Comparison of ENCODE assay signal across 8 mouse cellular contexts in genomic region chr16:20701729-20702521, GRCm38 (mm10). TPM values are rescaled to one million over a fixed set of nuclear protein-coding genes. Genes with fewer than 3 reads are reported as not detected.
DNase-seq lines count a peak whose midpoint lies in the region; ATAC-seq lines count a peak whose summit lies in the region.

No protein-coding gene starts in this region.

- H3K9me3 ChIP-seq in heart, embryonic 14.5 days (ENCODE audit: control insufficient read depth, low read length), result no peaks in the 10 kb centered on the region
- no peaks in the 10 kb centered on the region for H3K9me3 ChIP-seq in hindbrain, embryonic 13.5 days
- no peaks in the 10 kb centered on the region for H3K9me3 ChIP-seq in midbrain, embryonic 16.5 days (replicated peaks; ENCODE audit: control insufficient read depth, low read length, poor library complexity, severe bottlenecking)

- H3K4me1 ChIP-seq in heart, embryonic 14.5 days (ENCODE audit: control insufficient read depth in 2 of 2, insufficient read depth in 2 of 2, low read length in 2 of 2), result peaks cover 13 to 16% of the 10 kb centered on the region in 2 experiments
- peaks cover 27% of the 10 kb centered on the region for H3K4me1 ChIP-seq in hindbrain, embryonic 13.5 days (replicated peaks)
- H3K4me1 ChIP-seq in midbrain, embryonic 16.5 days (ENCODE audit: control insufficient read depth, insufficient read depth, low read length), result peaks cover 11% of the 10 kb centered on the region

- H3K9ac ChIP-seq in heart, embryonic 14.5 days (ENCODE audit: low read length), result peak overlapping the region; percentile 59
- peak overlapping the region; percentile 60 for H3K9ac ChIP-seq in hindbrain, embryonic 13.5 days
- peak overlapping the region; percentile 42 for H3K9ac ChIP-seq in midbrain, embryonic 16.5 days (ENCODE audit: low read depth, low read length)

- peak overlapping the region; percentile 6; the same call in 1 of the 2 replicates for H3K4me2 ChIP-seq in heart, embryonic 14.5 days (ENCODE audit: low read length)
- H3K4me2 ChIP-seq in hindbrain, embryonic 13.5 days, result 0 out of 2 replicates have a peak overlapping the region, but pooled peaks have one; percentile 25
- H3K4me2 ChIP-seq in midbrain, embryonic 16.5 days (ENCODE audit: low read length), result no peak overlapping the region

- H3K27me3 ChIP-seq in heart, embryonic 14.5 days (ENCODE audit: control insufficient read depth, insufficient read depth, low read length), result no peaks in the 10 kb centered on the region
- H3K27me3 ChIP-seq in hindbrain, embryonic 13.5 days, result no peaks in the 10 kb centered on the region
- no peaks in the 10 kb centered on the region for H3K27me3 ChIP-seq in midbrain, embryonic 16.5 days (ENCODE audit: control insufficient read depth, insufficient read depth, low read depth, low read length)

- intact Hi-C loops in heart, postnatal 25 days (cut with DNase I), result loop anchor here (2.0 kb wide), 1 partner anchor 15 kb away; the partner anchor contains the start of genes Clcn2 and Polr2h

- peak overlapping the region; percentile 2 to 16; a peak in 1 of 4 replicates for H3K27ac ChIP-seq in heart, embryonic 14.5 days (replicated peaks in 1 of 2; ENCODE audit: control insufficient read depth in 1 of 2, insufficient read depth in 1 of 2, low read depth in 2 of 2, low read length in 2 of 2)
- H3K27ac ChIP-seq in hindbrain, embryonic 13.5 days, result peak overlapping the region; percentile 77
- H3K27ac ChIP-seq in midbrain, embryonic 16.5 days (ENCODE audit: low read length), result peak overlapping the region; percentile 34

- H3K36me3 ChIP-seq in heart, embryonic 14.5 days (ENCODE audit: control insufficient read depth, insufficient read depth, low read length), result peaks cover 20% of the 10 kb centered on the region
- H3K36me3 ChIP-seq in hindbrain, embryonic 13.5 days, result peaks cover 71% of the 10 kb centered on the region
- H3K36me3 ChIP-seq in midbrain, embryonic 16.5 days (ENCODE audit: control insufficient read depth, insufficient read depth, low read length), result peaks cover 11% of the 10 kb centered on the region

- DNase-seq in heart, postnatal 25 days (ENCODE audit: low spot score), result no peak
- DNase-seq in ovary, adult 18-20 months (ENCODE audit: low spot score), result no peak
- no peak for DNase-seq in urinary bladder, postnatal 14 days (ENCODE audit: low spot score)
- DNase-seq in frontal cortex, postnatal 14 days (ENCODE audit: low spot score in 2 of 2), result no peak

- 49% methylated on average over 12 of the region's 12 CpGs for WGBS in heart, embryonic 14.5 days
- 8% methylated on average over 12 of the region's 12 CpGs for WGBS in hindbrain, embryonic 13.5 days
- 9% methylated on average over 10 of the region's 12 CpGs for WGBS in midbrain, embryonic 16.5 days

- ATAC-seq in heart, embryonic 14.5 days (ENCODE audit: insufficient number of reproducible peaks, insufficient read depth, low FRiP score, low read depth), result no peak
- 0 out of 2 replicates have a peak, but pooled peaks have one; percentile 13 for ATAC-seq in common myeloid progenitor, adult 5-6 weeks (replicated peaks; ENCODE audit: low read depth, poor library complexity, severe bottlenecking)
- ATAC-seq in hindbrain, embryonic 13.5 days (ENCODE audit: low FRiP score), result peak; percentile 30; the same call in 1 of the 2 replicates
- ATAC-seq in midbrain, embryonic 16.5 days, result peak; percentile 26; the same call in 1 of the 2 replicates

- no peak overlapping the region for H3K4me3 ChIP-seq in heart, embryonic 14.5 days (ENCODE audit: control insufficient read depth in 1 of 2, insufficient read depth in 1 of 2, low read depth in 1 of 2, low read length in 2 of 2)
- H3K4me3 ChIP-seq in hindbrain, embryonic 13.5 days, result no peak overlapping the region
- H3K4me3 ChIP-seq in midbrain, embryonic 16.5 days (ENCODE audit: low read depth, low read length), result no peak overlapping the region

RNA-seq across cellular contexts. Expression of gene Fam131a, which starts 8.9 kb away (rescaled TPM):
- 7.1 and 7.2 TPM in 2 replicates for polyA plus RNA-seq in heart, embryonic 14.5 days (2014; fragmentation: Nextera tagmentation; extraction: Ambion mirVana)
- total RNA-seq in heart, postnatal 25 days (2021), result 10 to 100 TPM; 28.3 to 31.4 TPM
- total RNA-seq in common myeloid progenitor, adult 5-6 weeks (2017), result not detected in 2 replicates
- 32.7 and 35.1 TPM in 2 replicates for polyA plus RNA-seq in hindbrain, embryonic 13.5 days (2015; fragmentation: Nextera tagmentation; extraction: Ambion mirVana)
- polyA plus RNA-seq in midbrain, embryonic 16.5 days (2015; fragmentation: Nextera tagmentation; extraction: Ambion mirVana), result 62.1 and 66.5 TPM in 2 replicates

RNA-seq across cellular contexts. Expression of gene Polr2h, which starts 15.5 kb away (rescaled TPM):
- polyA plus RNA-seq in heart, embryonic 14.5 days (2014; fragmentation: Nextera tagmentation; extraction: Ambion mirVana), result 53.2 and 58.4 TPM in 2 replicates
- total RNA-seq in heart, postnatal 25 days (2021), result 10 to 100 TPM in 1 of 2 experiments, 1 to 10 TPM in 1; 9.0 to 10.5 TPM
- 78.5 and 115 TPM in 2 replicates for total RNA-seq in common myeloid progenitor, adult 5-6 weeks (2017)
- 83.5 and 93.7 TPM in 2 replicates for polyA plus RNA-seq in hindbrain, embryonic 13.5 days (2015; fragmentation: Nextera tagmentation; extraction: Ambion mirVana)
- 83.0 and 88.0 TPM in 2 replicates for polyA plus RNA-seq in midbrain, embryonic 16.5 days (2015; fragmentation: Nextera tagmentation; extraction: Ambion mirVana)

RNA-seq across cellular contexts. Expression of gene Clcn2, which starts 15.6 kb away (rescaled TPM):
- polyA plus RNA-seq in heart, embryonic 14.5 days (2014; fragmentation: Nextera tagmentation; extraction: Ambion mirVana), result 4.0 and 5.1 TPM in 2 replicates
- total RNA-seq in heart, postnatal 25 days (2021), result 1 to 10 TPM; 1.5 to 2.1 TPM
- 1.9 and 7.3 TPM in 2 replicates for total RNA-seq in common myeloid progenitor, adult 5-6 weeks (2017)
- 30.2 and 31.1 TPM in 2 replicates for polyA plus RNA-seq in hindbrain, embryonic 13.5 days (2015; fragmentation: Nextera tagmentation; extraction: Ambion mirVana)
- 22.3 and 25.4 TPM in 2 replicates for polyA plus RNA-seq in midbrain, embryonic 16.5 days (2015; fragmentation: Nextera tagmentation; extraction: Ambion mirVana)

RNA-seq across cellular contexts. Expression of gene Chrd, which starts 31.0 kb away (rescaled TPM):
- 0.67 and 0.70 TPM in 2 replicates for polyA plus RNA-seq in heart, embryonic 14.5 days (2014; fragmentation: Nextera tagmentation; extraction: Ambion mirVana)
- total RNA-seq in heart, postnatal 25 days (2021), result 1 to 10 TPM; 2.0 to 2.7 TPM
- not detected in 2 replicates for total RNA-seq in common myeloid progenitor, adult 5-6 weeks (2017)
- 5.7 and 6.4 TPM in 2 replicates for polyA plus RNA-seq in hindbrain, embryonic 13.5 days (2015; fragmentation: Nextera tagmentation; extraction: Ambion mirVana)
- 3.7 and 4.5 TPM in 2 replicates for polyA plus RNA-seq in midbrain, embryonic 16.5 days (2015; fragmentation: Nextera tagmentation; extraction: Ambion mirVana)

RNA-seq across cellular contexts. Expression of gene Thpo, which starts 32.4 kb away (rescaled TPM):
- 0.34 TPM in 1 of 2 replicates, not detected in the other for polyA plus RNA-seq in heart, embryonic 14.5 days (2014; fragmentation: Nextera tagmentation; extraction: Ambion mirVana)
- under 1 TPM in 1 of 2 experiments, not detected in 1; 0.50 TPM for total RNA-seq in heart, postnatal 25 days (2021)
- total RNA-seq in common myeloid progenitor, adult 5-6 weeks (2017), result not detected in 2 replicates
- 0.88 and 1.1 TPM in 2 replicates for polyA plus RNA-seq in hindbrain, embryonic 13.5 days (2015; fragmentation: Nextera tagmentation; extraction: Ambion mirVana)
- polyA plus RNA-seq in midbrain, embryonic 16.5 days (2015; fragmentation: Nextera tagmentation; extraction: Ambion mirVana), result 1.5 TPM in 2 replicates

Comparison
In these comparisons a context has a peak if more than half of its experiments do, and no peak if none do; other contexts are left out.
1. H3K27ac ChIP-seq: peak in every context shown above with its lines; median percentile 77 in hindbrain, embryonic 13.5 days; 34 in midbrain, embryonic 16.5 days; 9 in heart, embryonic 14.5 days.